In the genomic region with DNA sequence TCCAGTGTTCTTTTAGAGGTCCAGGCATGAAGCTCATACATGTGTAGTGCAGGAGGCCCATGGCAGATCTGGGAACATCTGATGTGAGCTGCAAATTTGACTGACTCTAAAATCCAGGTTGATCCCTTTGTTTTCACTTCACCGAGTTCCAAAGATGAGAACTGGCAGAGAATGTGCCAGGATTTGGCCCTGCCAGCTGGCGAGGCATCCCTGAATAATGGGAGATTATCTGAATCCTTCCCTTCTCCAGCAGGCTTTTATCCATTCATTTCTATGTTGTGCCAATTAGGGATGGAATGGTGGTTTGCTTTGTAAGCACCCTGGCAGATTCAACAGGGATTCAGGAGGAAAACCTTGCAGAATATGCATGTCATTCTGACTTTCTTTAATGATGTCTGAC, we compare ENCODE assay signal across 13 mouse cellular contexts.
DNase-seq lines count a peak whose midpoint lies in the region; ATAC-seq lines count a peak whose summit lies in the region.
"Had no signal": no experiment of that assay in that cellular context is flagged by ENCODE, and none has a peak within 500 bp of the region (broad histone marks: within the 10 kb centered on the region; RNA-seq: fewer than 3 reads in every experiment).

No protein-coding gene starts in this region.

- H3K9me3 ChIP-seq in midbrain, embryonic 14.5 days (ENCODE audit: control insufficient read depth, low read length), result no peaks in the 10 kb centered on the region

- H3K9ac ChIP-seq in midbrain, embryonic 14.5 days (replicated peaks; ENCODE audit: low read length), result no peak overlapping the region

- no peak overlapping the region for H3K4me2 ChIP-seq in midbrain, embryonic 14.5 days (ENCODE audit: low read length)
- H3K4me2 ChIP-seq: heart, embryonic 11.5 days had no signal

- no peaks in the 10 kb centered on the region for H3K36me3 ChIP-seq in midbrain, embryonic 14.5 days (ENCODE audit: control insufficient read depth, insufficient read depth, low read length)

- no peaks in the 10 kb centered on the region for H3K27me3 ChIP-seq in midbrain, embryonic 14.5 days (ENCODE audit: control insufficient read depth, insufficient read depth, low read length)
- H3K27me3 ChIP-seq: CH12.LX had no signal

- WGBS in midbrain, embryonic 14.5 days, result 9% methylated on average over 2 of the region's 2 CpGs

- ATAC-seq in midbrain, embryonic 14.5 days (ENCODE audit: low FRiP score, low TSS enrichment), result peak; percentile 46; the same call in 1 of the 2 replicates
- ATAC-seq in erythroblast, adult 5-6 weeks (replicated peaks; ENCODE audit: low FRiP score, poor library complexity, severe bottlenecking), result no peak
- ATAC-seq: lung, postnatal 0 days had no signal

- no peak overlapping the region for H3K4me3 ChIP-seq in midbrain, embryonic 14.5 days (replicated peaks; ENCODE audit: low read depth, low read length)

- H3K4me1 ChIP-seq in midbrain, embryonic 14.5 days (ENCODE audit: control insufficient read depth, insufficient read depth, low read length), result no peaks in the 10 kb centered on the region

- DNase-seq in gastrocnemius, postnatal 10 days, result peak; percentile 8
- DNase-seq in gastrocnemius, adult 18-20 months (ENCODE audit: low spot score), result no peak
- peak; percentile 30 for DNase-seq in brain, embryonic 18.5 days (ENCODE audit: low read depth, low spot score)
- DNase-seq in layer of hippocampus, adult 11-12 months (ENCODE audit: low spot score), result peak; percentile 5
- DNase-seq in midbrain, embryonic 14.5 days, result peak; percentile 68
- DNase-seq in lung, adult 18-20 months, result no peak
- DNase-seq in urinary bladder, postnatal 25 days (ENCODE audit: low spot score), result no peak
- DNase-seq: kidney, postnatal 14 days had no signal

- no peak overlapping the region; the same call in 1 of the 2 replicates for H3K27ac ChIP-seq in midbrain, embryonic 14.5 days (replicated peaks; ENCODE audit: low read depth, low read length)
- H3K27ac ChIP-seq: stomach, postnatal 0 days had no signal

Comparison
In these comparisons a context has a peak if more than half of its experiments do, and no peak if none do; other contexts are left out.
1. DNase-seq: peak in gastrocnemius, postnatal 10 days (single experiment), brain, embryonic 18.5 days (single experiment), layer of hippocampus, adult 11-12 months (single experiment) and midbrain, embryonic 14.5 days (single experiment); none in gastrocnemius, adult 18-20 months (single experiment), lung, adult 18-20 months (0 of 2) and urinary bladder, postnatal 25 days (single experiment).